Mouse (Mus musculus): ENCODE results near the gene Oxsr1.

DNA sequence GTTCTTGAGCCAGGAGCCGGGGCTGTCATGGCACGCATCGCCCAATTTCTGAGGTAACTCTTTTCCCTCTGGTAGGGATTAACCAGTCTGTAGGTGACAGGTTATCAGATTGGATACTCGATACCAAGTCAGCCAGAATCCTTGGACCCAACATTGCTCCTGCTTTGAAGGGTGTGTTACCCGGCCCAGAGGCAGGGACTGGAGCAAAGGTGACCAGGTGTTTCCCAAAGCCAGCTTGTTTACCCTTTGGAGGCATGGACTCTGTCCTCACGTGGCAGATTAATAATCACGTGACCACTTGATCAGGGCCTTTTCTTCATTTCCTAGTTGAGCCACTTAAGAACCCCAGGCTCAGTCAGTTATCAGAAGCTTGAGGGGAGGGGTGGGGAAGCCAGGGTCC is 20.5 kb upstream of the Oxsr1 start:
- no peak for TF ChIP-seq REST (IDR thresholded peaks at IDR 0.05; ENCODE audit: insufficient read depth, insufficient read length)
- TF ChIP-seq MYOD1 (IDR thresholded peaks at IDR 0.05; ENCODE audit: control insufficient read depth in 1 of 3, insufficient read length in 2 of 3, low read depth in 2 of 3) = no peak
- TF ChIP-seq MAX (IDR thresholded peaks at IDR 0.05; ENCODE audit: low read depth) = no peak
- TF ChIP-seq POLR2A (IDR thresholded peaks at IDR 0.05; ENCODE audit: insufficient read length, low read depth) = no peak
- TF ChIP-seq USF1 (IDR thresholded peaks at IDR 0.05; ENCODE audit: low read depth) = no peak
- TF ChIP-seq TCF12 (IDR thresholded peaks at IDR 0.05; ENCODE audit: insufficient read depth, poor library complexity, severe bottlenecking) = no peak
- TF ChIP-seq SRF (IDR thresholded peaks at IDR 0.05; ENCODE audit: control insufficient read depth, insufficient read length, low read depth) = no peak
- no peak for TF ChIP-seq CEBPB (IDR thresholded peaks at IDR 0.05; ENCODE audit: insufficient read depth, poor library complexity, severe bottlenecking)
- TF ChIP-seq POLR2AphosphoS2 (IDR thresholded peaks at IDR 0.05; ENCODE audit: insufficient read length, low read depth) = no peak
- TF ChIP-seq MYOG (IDR thresholded peaks at IDR 0.05; ENCODE audit: control insufficient read depth in 1 of 3, insufficient read depth in 1 of 3, insufficient read length in 2 of 3, low read depth in 2 of 3) = no peak
- no peak for TF ChIP-seq E2F4 (IDR thresholded peaks at IDR 0.05; ENCODE audit: insufficient read depth)

Measured in myocyte (in vitro differentiated cells).